9 mouse cellular contexts compared by ENCODE assay signal in the genomic region with DNA sequence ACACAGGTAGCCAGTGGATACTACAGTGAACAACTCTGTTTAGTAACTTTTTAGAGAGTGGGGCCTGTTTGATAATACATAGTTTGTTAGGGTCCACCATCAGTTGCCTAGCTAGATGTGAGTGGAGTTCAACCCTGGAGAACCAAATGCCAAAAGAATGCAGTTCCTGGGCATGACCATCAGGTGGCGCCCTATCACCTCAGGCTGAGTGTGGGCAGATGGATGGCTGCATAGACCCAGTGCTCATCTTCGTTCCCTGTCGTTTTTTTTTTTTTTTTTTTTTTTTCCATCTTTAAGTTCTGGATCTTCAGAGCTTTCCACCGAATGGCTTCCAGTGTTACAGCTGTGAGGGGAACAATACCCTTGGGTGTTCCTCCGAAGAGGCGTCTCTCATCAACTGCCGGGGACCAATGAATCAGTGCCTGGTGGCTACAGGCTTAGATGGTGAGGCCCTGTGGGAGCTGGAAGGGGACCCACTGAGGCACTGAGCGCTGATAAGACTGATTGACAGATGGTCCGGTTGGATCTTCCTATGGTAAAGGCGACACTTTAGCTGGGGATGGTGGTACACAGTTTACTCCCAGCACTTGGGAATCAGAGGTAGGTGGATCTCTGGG. TPM values are rescaled to one million over a fixed set of nuclear protein-coding genes. Genes with fewer than 3 reads are reported as not detected.
A peak's percentile ranks its signal among the peaks of the same experiment; 100 is the strongest.
DNase-seq lines count a peak whose midpoint lies in the region; ATAC-seq and TF ChIP-seq lines count a peak whose summit lies in the region.
"Had no signal": no experiment of that assay in that cellular context is flagged by ENCODE, and none has a peak within 500 bp of the region (broad histone marks: within the 10 kb centered on the region; RNA-seq: fewer than 3 reads in every experiment).

No protein-coding gene starts in this region.

- intact Hi-C loops in heart, postnatal 25 days (cut with DNase I) = loop anchor here (1.0 to 10.0 kb wide), 3 partner anchors 33 to 181 kb away; no protein-coding TSS in a partner anchor

- TF ChIP-seq CTCF in brain, embryonic 14.5 days (IDR thresholded peaks at IDR 0.05; ENCODE audit: borderline replicate concordance, extremely low read depth, insufficient read depth, insufficient read length) = peak; percentile 95

- ATAC-seq in forebrain, embryonic 12.5 days (ENCODE audit: low FRiP score) = peak; percentile 64; the same call in 1 of the 2 replicates
- ATAC-seq in intestine, embryonic 15.5 days = peak; percentile 31; the same call in 1 of the 2 replicates
- ATAC-seq in limb, embryonic 11.5 days (ENCODE audit: insufficient number of reproducible peaks, low FRiP score, low TSS enrichment, low read depth) = no peak
- ATAC-seq in midbrain, embryonic 14.5 days (ENCODE audit: low FRiP score, low TSS enrichment) = no peak

- TF ChIP-seq POLR2A in brain, embryonic 14.5 days (IDR thresholded peaks at IDR 0.05; ENCODE audit: borderline replicate concordance, extremely low read depth, insufficient read depth, insufficient read length, poor library complexity, severe bottlenecking) = no peak

- peak; percentile 57 for DNase-seq in heart, adult 8-10 months (ENCODE audit: low spot score)
- DNase-seq in heart, postnatal 25 days (ENCODE audit: low spot score) = no peak
- peak; percentile 80 for DNase-seq in brain, embryonic 14.5 days (ENCODE audit: low read depth)
- DNase-seq in limb, embryonic 11.5 days (ENCODE audit: low spot score) = peak; percentile 80
- peak; percentile 76 for DNase-seq in midbrain, embryonic 14.5 days
- DNase-seq in spleen, postnatal 4 days (ENCODE audit: low spot score in 2 of 2) = peak; percentile 61 to 87

- H3K27me3 ChIP-seq in forebrain, embryonic 12.5 days = 0 out of 2 replicates have a peak, but pooled peaks cover 2% of the 10 kb centered on the region
- no peaks in the 10 kb centered on the region for H3K27me3 ChIP-seq in intestine, embryonic 15.5 days (replicated peaks)
- no peaks in the 10 kb centered on the region for H3K27me3 ChIP-seq in limb, embryonic 11.5 days (ENCODE audit: control insufficient read depth, insufficient read depth, low read length)
- no peaks in the 10 kb centered on the region for H3K27me3 ChIP-seq in midbrain, embryonic 14.5 days (ENCODE audit: control insufficient read depth, insufficient read depth, low read length)
- H3K27me3 ChIP-seq: hindbrain, embryonic 15.5 days had no signal

- no peak overlapping the region for H3K4me2 ChIP-seq in forebrain, embryonic 12.5 days
- H3K4me2 ChIP-seq in intestine, embryonic 15.5 days (replicated peaks) = no peak overlapping the region
- no peak overlapping the region for H3K4me2 ChIP-seq in limb, embryonic 11.5 days (ENCODE audit: low read depth, severe bottlenecking)
- H3K4me2 ChIP-seq in midbrain, embryonic 14.5 days (ENCODE audit: low read length) = no peak overlapping the region
- H3K4me2 ChIP-seq: hindbrain, embryonic 15.5 days had no signal

- no peak overlapping the region for H3K9ac ChIP-seq in forebrain, embryonic 12.5 days
- H3K9ac ChIP-seq in intestine, embryonic 15.5 days = no peak overlapping the region
- H3K9ac ChIP-seq in limb, embryonic 11.5 days (ENCODE audit: low read length) = no peak overlapping the region
- H3K9ac ChIP-seq in midbrain, embryonic 14.5 days (replicated peaks; ENCODE audit: low read length) = no peak overlapping the region
- H3K9ac ChIP-seq: hindbrain, embryonic 15.5 days had no signal

- H3K9me3 ChIP-seq in forebrain, embryonic 12.5 days = 0 out of 2 replicates have a peak, but pooled peaks cover 6% of the 10 kb centered on the region
- H3K9me3 ChIP-seq in intestine, embryonic 15.5 days = no peaks in the 10 kb centered on the region
- peaks cover 3% of the 10 kb centered on the region for H3K9me3 ChIP-seq in limb, embryonic 11.5 days (ENCODE audit: control insufficient read depth, low read length)
- H3K9me3 ChIP-seq in midbrain, embryonic 14.5 days (ENCODE audit: control insufficient read depth, low read length) = no peaks in the 10 kb centered on the region
- H3K9me3 ChIP-seq: hindbrain, embryonic 15.5 days had no signal

- H3K4me1 ChIP-seq in forebrain, embryonic 12.5 days = 0 out of 2 replicates have a peak, but pooled peaks cover 5% of the 10 kb centered on the region
- no peaks in the 10 kb centered on the region for H3K4me1 ChIP-seq in intestine, embryonic 15.5 days (replicated peaks)
- H3K4me1 ChIP-seq in limb, embryonic 11.5 days (ENCODE audit: control insufficient read depth, insufficient read depth, low read length) = no peaks in the 10 kb centered on the region
- H3K4me1 ChIP-seq in midbrain, embryonic 14.5 days (ENCODE audit: control insufficient read depth, insufficient read depth, low read length) = no peaks in the 10 kb centered on the region

- WGBS in forebrain, embryonic 12.5 days = 47% methylated on average over 10 of the region's 10 CpGs
- 57% methylated on average over 10 of the region's 10 CpGs for WGBS in intestine, embryonic 15.5 days
- WGBS in limb, embryonic 11.5 days = 53% methylated on average over 10 of the region's 10 CpGs
- 35% methylated on average over 10 of the region's 10 CpGs for WGBS in midbrain, embryonic 14.5 days

- no peak overlapping the region for H3K4me3 ChIP-seq in forebrain, embryonic 12.5 days (replicated peaks)
- no peak overlapping the region for H3K4me3 ChIP-seq in intestine, embryonic 15.5 days (replicated peaks)
- no peak overlapping the region for H3K4me3 ChIP-seq in limb, embryonic 11.5 days (ENCODE audit: low read depth, low read length)
- no peak overlapping the region for H3K4me3 ChIP-seq in midbrain, embryonic 14.5 days (replicated peaks; ENCODE audit: low read depth, low read length)
- H3K4me3 ChIP-seq: hindbrain, embryonic 15.5 days had no signal

- no peaks in the 10 kb centered on the region for H3K36me3 ChIP-seq in forebrain, embryonic 12.5 days (replicated peaks)
- H3K36me3 ChIP-seq in intestine, embryonic 15.5 days = peaks cover 10% of the 10 kb centered on the region; the same call in 1 of the 2 replicates
- H3K36me3 ChIP-seq in limb, embryonic 11.5 days (ENCODE audit: control insufficient read depth, insufficient read depth, low read length) = no peaks in the 10 kb centered on the region
- no peaks in the 10 kb centered on the region for H3K36me3 ChIP-seq in midbrain, embryonic 14.5 days (ENCODE audit: control insufficient read depth, insufficient read depth, low read length)
- H3K36me3 ChIP-seq: hindbrain, embryonic 15.5 days had no signal

- H3K27ac ChIP-seq in forebrain, embryonic 12.5 days = no peak overlapping the region
- no peak overlapping the region for H3K27ac ChIP-seq in intestine, embryonic 15.5 days
- H3K27ac ChIP-seq in limb, embryonic 11.5 days (replicated peaks; ENCODE audit: low read depth, low read length) = no peak overlapping the region
- H3K27ac ChIP-seq in midbrain, embryonic 14.5 days (replicated peaks; ENCODE audit: low read depth, low read length) = no peak overlapping the region
- H3K27ac ChIP-seq: hindbrain, embryonic 15.5 days had no signal

RNA-seq across cellular contexts. Expression of a gene that starts 7.8 kb away (rescaled TPM):
- total RNA-seq in heart, adult 8-10 months (2022) = 10 to 100 TPM; 16.6 to 22.0 (median 18.7) TPM
- 10 to 100 TPM; 13.1 to 13.9 TPM for total RNA-seq in heart, postnatal 25 days (2021)
- polyA plus RNA-seq in brain, embryonic 14.5 days (2012; rRNA removed) = 178 and 268 TPM in 2 replicates
- 32.1 and 38.3 TPM in 2 replicates for polyA plus RNA-seq in forebrain, embryonic 12.5 days (2016; fragmentation: Nextera tagmentation; extraction: Ambion mirVana)
- polyA plus RNA-seq in intestine, embryonic 15.5 days (2015; fragmentation: Nextera tagmentation; extraction: Ambion mirVana) = 2.8 and 3.3 TPM in 2 replicates
- 1.9 and 2.2 TPM in 2 replicates for polyA plus RNA-seq in limb, embryonic 11.5 days (2014; fragmentation: Nextera tagmentation; extraction: Ambion mirVana)
- polyA plus RNA-seq in midbrain, embryonic 14.5 days (2014; fragmentation: Nextera tagmentation; extraction: Ambion mirVana) = 26.2 and 63.4 TPM in 2 replicates

RNA-seq across cellular contexts. Expression of a gene that starts 11.7 kb away (rescaled TPM):
- total RNA-seq in heart, adult 8-10 months (2022) = 1 to 10 TPM; 1.7 to 9.2 (median 2.6) TPM
- 1 to 10 TPM; 2.1 to 2.2 TPM for total RNA-seq in heart, postnatal 25 days (2021)
- polyA plus RNA-seq in brain, embryonic 14.5 days (2012; rRNA removed) = 1.4 and 2.1 TPM in 2 replicates
- 1.0 and 1.2 TPM in 2 replicates for polyA plus RNA-seq in forebrain, embryonic 12.5 days (2016; fragmentation: Nextera tagmentation; extraction: Ambion mirVana)
- polyA plus RNA-seq in intestine, embryonic 15.5 days (2015; fragmentation: Nextera tagmentation; extraction: Ambion mirVana) = 8.7 and 10.5 TPM in 2 replicates
- polyA plus RNA-seq in limb, embryonic 11.5 days (2014; fragmentation: Nextera tagmentation; extraction: Ambion mirVana) = 2.1 and 2.3 TPM in 2 replicates
- 1.1 and 2.6 TPM in 2 replicates for polyA plus RNA-seq in midbrain, embryonic 14.5 days (2014; fragmentation: Nextera tagmentation; extraction: Ambion mirVana)

RNA-seq across cellular contexts. Expression of a gene that starts 21.9 kb away (rescaled TPM):
- under 1 TPM in 1 of 4 experiments, not detected in 3; 0.32 TPM for total RNA-seq in heart, adult 8-10 months (2022)
- not detected for total RNA-seq in heart, postnatal 25 days (2021)
- 0.05 TPM in 1 of 2 replicates, not detected in the other for polyA plus RNA-seq in brain, embryonic 14.5 days (2012; rRNA removed)
- polyA plus RNA-seq in forebrain, embryonic 12.5 days (2016; fragmentation: Nextera tagmentation; extraction: Ambion mirVana) = not detected in 2 replicates
- not detected in 2 replicates for polyA plus RNA-seq in intestine, embryonic 15.5 days (2015; fragmentation: Nextera tagmentation; extraction: Ambion mirVana)
- not detected in 2 replicates for polyA plus RNA-seq in limb, embryonic 11.5 days (2014; fragmentation: Nextera tagmentation; extraction: Ambion mirVana)
- not detected in 2 replicates for polyA plus RNA-seq in midbrain, embryonic 14.5 days (2014; fragmentation: Nextera tagmentation; extraction: Ambion mirVana)
- polyA plus RNA-seq: hindbrain, embryonic 15.5 days had no signal

RNA-seq across cellular contexts. Expression of a gene that starts 32.8 kb away (rescaled TPM):
- 10 to 100 TPM; 15.1 to 17.1 (median 15.6) TPM for total RNA-seq in heart, adult 8-10 months (2022)
- 10 to 100 TPM; 15.1 to 15.6 TPM for total RNA-seq in heart, postnatal 25 days (2021)
- polyA plus RNA-seq in brain, embryonic 14.5 days (2012; rRNA removed) = 269 and 420 TPM in 2 replicates
- 170 and 182 TPM in 2 replicates for polyA plus RNA-seq in forebrain, embryonic 12.5 days (2016; fragmentation: Nextera tagmentation; extraction: Ambion mirVana)
- 32.0 and 36.6 TPM in 2 replicates for polyA plus RNA-seq in intestine, embryonic 15.5 days (2015; fragmentation: Nextera tagmentation; extraction: Ambion mirVana)
- 65.6 and 75.7 TPM in 2 replicates for polyA plus RNA-seq in limb, embryonic 11.5 days (2014; fragmentation: Nextera tagmentation; extraction: Ambion mirVana)
- polyA plus RNA-seq in midbrain, embryonic 14.5 days (2014; fragmentation: Nextera tagmentation; extraction: Ambion mirVana) = 216 and 303 TPM in 2 replicates

RNA-seq across cellular contexts. Expression of a gene that starts 38.2 kb away (rescaled TPM):
- not detected for total RNA-seq in heart, adult 8-10 months (2022)
- not detected for total RNA-seq in heart, postnatal 25 days (2021)
- polyA plus RNA-seq in brain, embryonic 14.5 days (2012; rRNA removed) = not detected in 2 replicates
- polyA plus RNA-seq in forebrain, embryonic 12.5 days (2016; fragmentation: Nextera tagmentation; extraction: Ambion mirVana) = 1.6 and 1.7 TPM in 2 replicates
- polyA plus RNA-seq in intestine, embryonic 15.5 days (2015; fragmentation: Nextera tagmentation; extraction: Ambion mirVana) = 0.14 and 0.24 TPM in 2 replicates
- 0.48 and 0.52 TPM in 2 replicates for polyA plus RNA-seq in limb, embryonic 11.5 days (2014; fragmentation: Nextera tagmentation; extraction: Ambion mirVana)
- polyA plus RNA-seq in midbrain, embryonic 14.5 days (2014; fragmentation: Nextera tagmentation; extraction: Ambion mirVana) = 0.93 and 1.8 TPM in 2 replicates

Comparison
In these comparisons a context has a peak if more than half of its experiments do, and no peak if none do; other contexts are left out.
1. ATAC-seq: peak in forebrain, embryonic 12.5 days (single experiment) and intestine, embryonic 15.5 days (single experiment); none in limb, embryonic 11.5 days (single experiment) and midbrain, embryonic 14.5 days (single experiment).